Mouse (Mus musculus): ENCODE data around the gene Ddn. TPM values are rescaled to one million over a fixed set of nuclear protein-coding genes. Genes with fewer than 3 reads are reported as not detected.

Gene Ddn
- 59.9 and 75.6 TPM in 2 replicates for polyA plus RNA-seq (2021; fragmentation: Nextera tagmentation)
- long read RNA-seq, experiment 1, transcript Ddn-201 (2 exons, 3,745 nt), result major isoform, 26 of 598 reads
- long read RNA-seq, experiment 1, partial matches to known transcripts, result 0 of 598 reads
- long read RNA-seq, experiment 1, other reads (novel, unspliced or antisense), result 571 of 598 reads
- long read RNA-seq, experiment 2, partial matches to known transcripts, result 0 of 200 reads
- long read RNA-seq, experiment 2, other reads (novel, unspliced or antisense), result 197 of 200 reads

GRCm38 (mm10) chr15:98809390-98809789 is at the start of gene Ddn:
Gene Ddn (minus strand): TSS chr15:98809490.

GRCm38 (mm10) chr15:98830736-98831683 is 21.7 kb upstream of the Ddn start, which contains the start of gene Prkag1:
Gene Prkag1 (minus strand): TSS chr15:98831521.

DNA sequence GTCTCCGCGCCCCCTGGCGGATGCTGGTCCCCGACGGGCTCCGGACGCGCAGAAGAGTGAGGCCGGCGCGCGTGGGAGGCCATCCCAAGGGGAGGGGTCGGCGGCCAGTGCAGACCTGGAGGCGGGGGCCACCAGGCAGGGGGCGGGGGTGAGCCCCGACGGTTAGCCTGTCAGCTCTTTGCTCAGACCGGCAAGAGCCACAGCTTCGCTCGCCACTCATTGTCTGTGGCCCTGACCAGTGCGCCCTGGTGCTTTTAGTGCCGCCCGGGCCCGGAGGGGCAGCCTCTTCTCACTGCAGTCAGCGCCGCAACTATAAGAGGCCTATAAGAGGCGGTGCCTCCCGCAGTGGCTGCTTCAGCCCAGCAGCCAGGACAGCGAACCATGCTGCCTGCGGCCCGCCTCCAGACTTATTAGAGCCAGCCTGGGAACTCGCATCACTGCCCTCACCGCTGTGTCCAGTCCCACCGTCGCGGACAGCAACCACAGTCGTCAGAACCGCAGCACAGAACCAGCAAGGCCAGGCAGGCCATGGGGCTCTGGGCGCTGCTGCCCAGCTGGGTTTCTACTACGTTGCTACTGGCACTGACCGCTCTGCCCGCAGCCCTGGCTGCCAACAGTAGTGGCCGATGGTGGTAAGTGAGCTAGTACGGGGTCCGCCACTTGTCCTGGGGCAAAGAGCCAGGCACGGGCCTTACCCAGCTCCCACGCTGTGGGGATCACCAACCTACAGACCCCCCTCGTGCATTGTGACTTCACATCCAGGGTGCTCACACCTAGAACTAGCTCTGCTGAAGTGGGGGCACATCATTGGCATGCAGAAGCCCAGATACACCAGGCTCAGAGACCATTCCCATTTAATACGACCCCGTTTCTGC is 19.4 kb downstream of the Ddn start, which contains the start of gene Wnt1:
Gene Wnt1 (plus strand): TSS at position 197 of the 875 bp plus-strand sequence.

GRCm38 (mm10) chr15:98777762-98778161 is 31.5 kb downstream of the Ddn start, which contains the start of gene Wnt10b:
Gene Wnt10b (minus strand): TSS chr15:98778150.

GRCm38 (mm10) chr15:98762670-98763529 is 46.4 kb downstream of the Ddn start, which contains the start of gene Arf3:
Gene Arf3 (minus strand): TSS chr15:98763214.

Other genes starting within 250 kb of the Ddn start
- 21.6 and 24.3 TPM in 2 replicates for gene Ccnt1, start 238.6 kb downstream of the Ddn start, polyA plus RNA-seq (2021; fragmentation: Nextera tagmentation)
- not detected in 2 replicates for gene 4930415O20Rik, start 238.5 kb downstream of the Ddn start, polyA plus RNA-seq (2021; fragmentation: Nextera tagmentation)
- gene Adcy6, start 199.4 kb downstream of the Ddn start, polyA plus RNA-seq (2021; fragmentation: Nextera tagmentation), result 2.3 and 3.5 TPM in 2 replicates
- gene Cacnb3, start 178.7 kb downstream of the Ddn start, polyA plus RNA-seq (2021; fragmentation: Nextera tagmentation), result 69.9 and 113 TPM in 2 replicates
- gene Ddx23, start 146.6 kb downstream of the Ddn start, polyA plus RNA-seq (2021; fragmentation: Nextera tagmentation), result 21.4 and 22.1 TPM in 2 replicates
- 18.2 and 20.5 TPM in 2 replicates for gene Rnd1, start 132.0 kb downstream of the Ddn start, polyA plus RNA-seq (2021; fragmentation: Nextera tagmentation)
- gene Ccdc65, start 101.3 kb downstream of the Ddn start, polyA plus RNA-seq (2021; fragmentation: Nextera tagmentation), result 8.6 and 9.4 TPM in 2 replicates
- 3.7 and 4.3 TPM in 2 replicates for gene Fkbp11, start 81.3 kb downstream of the Ddn start, polyA plus RNA-seq (2021; fragmentation: Nextera tagmentation)
- gene Arf3, start 46.3 kb downstream of the Ddn start, polyA plus RNA-seq (2021; fragmentation: Nextera tagmentation), result 83.7 and 260 TPM in 2 replicates
- gene Wnt10b, start 31.3 kb downstream of the Ddn start, polyA plus RNA-seq (2021; fragmentation: Nextera tagmentation), result 0.10 TPM in 1 of 2 replicates, not detected in the other
- gene Wnt1, start 19.6 kb downstream of the Ddn start, polyA plus RNA-seq (2021; fragmentation: Nextera tagmentation), result 0.93 and 1.6 TPM in 2 replicates
- gene Prkag1, start 22.0 kb upstream of the Ddn start, polyA plus RNA-seq (2021; fragmentation: Nextera tagmentation), result 67.4 and 70.2 TPM in 2 replicates
- gene Kmt2d, start 61.7 kb upstream of the Ddn start, polyA plus RNA-seq (2021; fragmentation: Nextera tagmentation), result 9.8 and 13.0 TPM in 2 replicates
- 9.0 and 9.2 TPM in 2 replicates for gene Rhebl1, start 85.0 kb upstream of the Ddn start, polyA plus RNA-seq (2021; fragmentation: Nextera tagmentation)
- 0.10 and 0.11 TPM in 2 replicates for gene Dhh, start 89.0 kb upstream of the Ddn start, polyA plus RNA-seq (2021; fragmentation: Nextera tagmentation)
- gene Lmbr1l, start 108.7 kb upstream of the Ddn start, polyA plus RNA-seq (2021; fragmentation: Nextera tagmentation), result 1.4 and 1.8 TPM in 2 replicates
- gene Tuba1b, start 125.1 kb upstream of the Ddn start, polyA plus RNA-seq (2021; fragmentation: Nextera tagmentation), result 1,314 and 1,433 TPM in 2 replicates
- not detected in 2 replicates for gene Gm49450, start 144.1 kb upstream of the Ddn start, polyA plus RNA-seq (2021; fragmentation: Nextera tagmentation)
- gene Tuba1a, start 144.2 kb upstream of the Ddn start, polyA plus RNA-seq (2021; fragmentation: Nextera tagmentation), result 2,725 and 3,450 TPM in 2 replicates
- gene Tuba1c, start 220.4 kb upstream of the Ddn start, polyA plus RNA-seq (2021; fragmentation: Nextera tagmentation), result 2.0 and 2.2 TPM in 2 replicates
- 1.9 and 2.1 TPM in 2 replicates for gene Prph, start 245.7 kb upstream of the Ddn start, polyA plus RNA-seq (2021; fragmentation: Nextera tagmentation)